Mouse (Mus musculus) spleen, adult 2 months (tissue): ENCODE results near the gene Rsph14.
"Not testable (repeated sequence)": the region's sequence is repeated elsewhere in the genome, so short reads cannot be mapped to it uniquely, and the experiment has no call there.

ENCODE experiments used
- CTCF ChIP-seq: fragments of 200-500 bp; IDR thresholded peaks from 2 replicates; pipeline ENCODE4 v1.5.1; 2011; ENCODE audit warnings: mild to moderate bottlenecking, inconsistent platforms; ENCODE audit not compliant: insufficient read depth, insufficient read length, insufficient replicate concordance; ENCODE audit errors: extremely low read depth
- POLR2A ChIP-seq: fragments of 200-500 bp; IDR thresholded peaks from 2 replicates; pipeline ENCODE4 v1.6.1; 2011; ENCODE audit warnings: low read depth, low read length, inconsistent platforms

DNA sequence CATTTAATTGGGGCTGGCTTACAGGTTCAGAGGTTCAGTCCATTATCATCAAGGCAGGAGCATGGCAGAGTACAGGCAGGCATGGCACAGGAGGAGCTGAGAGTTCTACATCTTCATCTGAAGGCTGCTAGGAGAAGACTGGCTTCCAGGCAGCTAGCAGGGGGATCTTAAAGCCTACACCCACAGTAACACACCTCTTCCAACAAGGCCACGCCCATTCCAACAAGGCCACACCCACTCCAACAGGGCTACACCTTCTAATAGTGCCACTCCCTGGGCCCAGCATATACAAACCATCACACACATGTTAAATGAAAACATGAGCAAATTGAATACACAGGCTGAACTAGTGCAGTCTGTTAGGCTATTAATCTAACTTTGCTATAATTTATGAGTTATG lies 9.7 kb upstream of the Rsph14 start:
- not testable (repeated sequence) for TF ChIP-seq CTCF, POLR2A
